Mouse (Mus musculus) gastrocnemius, postnatal 36 days (tissue): ENCODE data around the gene Arhgdia. TPM values are rescaled to one million over a fixed set of nuclear protein-coding genes. Genes with fewer than 3 reads are reported as not detected.

Experiments used
- DNase-seq, 2 experiments: peaks; one replicate each; pipeline ENCODE4 v3.0.0; 2022
- intact Hi-C: fragments of 180-260 bp; cut with DNase I; formaldehyde crosslinking; loops from one replicate; pipeline ENCODE4 v1.15.1; 2025
- microRNA-seq, 2 experiments: library from miRNA; unstranded; fragments of <30 nt; microRNA quantifications; one replicate each; pipeline ENCODE4 v1.2.0; 2021
- total RNA-seq, 2 experiments: library from RNA; stranded (reverse); gene quantifications; 2 replicates each; pipeline ENCODE4 v1.2.3; 2021

Arhgdia gene
- total RNA-seq, 2 experiments from 2014 or later = 73.1 to 77.1 TPM

- intact Hi-C loops = loop anchor here (2.0 kb wide), 1 partner anchor 19 kb away; no protein-coding TSS in a partner anchor
- no peak for DNase-seq
These were observed 45.6 kb downstream of the Arhgdia start for GRCm38 (mm10) chr11:120535804-120536203.

- no peak for DNase-seq
- intact Hi-C loops = no loop called here
These were observed 46.3 kb downstream of the Arhgdia start for GRCm38 (mm10) chr11:120535145-120535544.

- intact Hi-C loops = no loop called here
- no peak for DNase-seq
These were observed 47.3 kb downstream of the Arhgdia start for GRCm38 (mm10) chr11:120534093-120534492.

- intact Hi-C loops = no loop called here
- no peak for DNase-seq
These were observed 49.8 kb downstream of the Arhgdia start for GRCm38 (mm10) chr11:120531646-120532045.

GRCm38 (mm10) chr11:120530085-120530964, 51.1 kb downstream of the Arhgdia start, which contains the start of gene Gcgr:
Gene Gcgr, plus strand, starts transcription at chr11:120530699.
- DNase-seq = no peak
- intact Hi-C loops = no loop called here

GRCm38 (mm10) chr11:120528903-120529302, 52.5 kb downstream of the Arhgdia start:
- intact Hi-C loops = no loop called here
- DNase-seq = no peak

Small RNA genes lying within 50 kb of the gene (microRNA-seq; reads per million reads assigned to microRNA genes)
- 0 reads per million in 2 experiments for gene Mir6936

Other genes with a start within 250 kb of the Arhgdia start
- 100 to 1,000 TPM; 186 to 222 TPM for gene Actg1, start 233.1 kb downstream of the Arhgdia start, total RNA-seq
- gene Fscn2, start 220.1 kb downstream of the Arhgdia start, total RNA-seq = under 1 TPM; 0.31 to 0.37 TPM
- gene Faap100, start 202.9 kb downstream of the Arhgdia start, total RNA-seq = 10 to 100 TPM; 21.7 to 22.9 TPM
- gene Nploc4, start 143.9 kb downstream of the Arhgdia start, total RNA-seq = 10 to 100 TPM; 67.6 to 71.0 TPM
- gene Tspan10, start 139.0 kb downstream of the Arhgdia start, total RNA-seq = under 1 TPM in 1 of 2 experiments, not detected in 1; 0.69 TPM
- gene Pde6g, start 128.1 kb downstream of the Arhgdia start, total RNA-seq = under 1 TPM in 1 of 2 experiments, not detected in 1; 0.89 TPM
- gene Oxld1, start 123.6 kb downstream of the Arhgdia start, total RNA-seq = 10 to 100 TPM; 21.4 to 25.6 TPM
- gene Ccdc137, start 123.5 kb downstream of the Arhgdia start, total RNA-seq = 1 to 10 TPM; 4.1 to 6.2 TPM
- 1 to 10 TPM; 4.8 to 6.3 TPM for gene Arl16, start 114.0 kb downstream of the Arhgdia start, total RNA-seq
- gene Mrpl12, start 97.0 kb downstream of the Arhgdia start, total RNA-seq = 100 to 1,000 TPM; 142 to 144 TPM
- gene Slc25a10, start 89.8 kb downstream of the Arhgdia start, total RNA-seq = 1 to 10 TPM; 3.7 to 4.5 TPM
- under 1 TPM; 0.18 to 0.25 TPM for gene Gcgr, start 50.9 kb downstream of the Arhgdia start, total RNA-seq
- 10 to 100 TPM; 19.9 to 23.8 TPM for gene Mcrip1, start 31.9 kb downstream of the Arhgdia start, total RNA-seq
- gene Ppp1r27, start 30.5 kb downstream of the Arhgdia start, total RNA-seq = 100 to 1,000 TPM; 153 to 173 TPM
- gene P4hb, start 8.4 kb downstream of the Arhgdia start, total RNA-seq = 100 to 1,000 TPM; 174 to 203 TPM
- gene Alyref, start 16.7 kb upstream of the Arhgdia start, total RNA-seq = 10 to 100 TPM; 36.1 to 41.5 TPM
- 10 to 100 TPM; 44.0 to 50.5 TPM for gene Anapc11, start 16.8 kb upstream of the Arhgdia start, total RNA-seq
- gene Npb, start 26.9 kb upstream of the Arhgdia start, total RNA-seq = not detected
- gene Pcyt2, start 36.3 kb upstream of the Arhgdia start, total RNA-seq = 10 to 100 TPM; 26.7 to 33.5 TPM
- gene Sirt7, start 43.6 kb upstream of the Arhgdia start, total RNA-seq = 1 to 10 TPM; 4.5 TPM
- gene Mafg, start 52.0 kb upstream of the Arhgdia start, total RNA-seq = 10 to 100 TPM; 48.3 to 53.7 TPM
- gene Pycr1, start 62.1 kb upstream of the Arhgdia start, total RNA-seq = 1 to 10 TPM; 3.2 to 5.8 TPM
- 100 to 1,000 TPM; 129 to 137 TPM for gene Myadml2, start 66.5 kb upstream of the Arhgdia start, total RNA-seq
- gene Notum, start 79.6 kb upstream of the Arhgdia start, total RNA-seq = not detected
- 10 to 100 TPM; 24.4 to 34.0 TPM for gene Aspscr1, start 91.3 kb upstream of the Arhgdia start, total RNA-seq
- gene Cenpx, start 132.1 kb upstream of the Arhgdia start, total RNA-seq = 10 to 100 TPM; 23.2 to 27.0 TPM
- gene Lrrc45, start 132.3 kb upstream of the Arhgdia start, total RNA-seq = 1 to 10 TPM; 3.7 to 4.1 TPM
- under 1 TPM; 0.84 to 0.92 TPM for gene Rac3, start 139.8 kb upstream of the Arhgdia start, total RNA-seq
- 1 to 10 TPM; 4.5 to 9.2 TPM for gene Dcxr, start 145.7 kb upstream of the Arhgdia start, total RNA-seq
- 10 to 100 TPM in 1 of 2 experiments, 1 to 10 TPM in 1; 9.2 to 15.8 TPM for gene Cbr2, start 150.5 kb upstream of the Arhgdia start, total RNA-seq
- 10 to 100 TPM; 29.5 to 31.9 TPM for gene Hmga1b, start 181.2 kb upstream of the Arhgdia start, total RNA-seq
- 1 to 10 TPM; 9.9 to 10.0 TPM for gene Rfng, start 202.6 kb upstream of the Arhgdia start, total RNA-seq
- 10 to 100 TPM; 52.6 to 52.7 TPM for gene Gps1, start 202.6 kb upstream of the Arhgdia start, total RNA-seq
- gene Dus1l, start 214.8 kb upstream of the Arhgdia start, total RNA-seq = 10 to 100 TPM; 31.3 to 32.9 TPM
- 10 to 100 TPM; 12.5 to 20.0 TPM for gene Fasn, start 242.9 kb upstream of the Arhgdia start, total RNA-seq